Mouse (Mus musculus) B cell, adult 2 months (primary cell): ENCODE data around the gene Morn3.

ENCODE experiments used
- DNase-seq, 2 experiments: peaks; one replicate each; pipeline ENCODE4 v3.0.0; 2022

Gene Morn3

GRCm38 (mm10) chr5:122989551-122990330 lies 57.1 kb downstream of the Morn3 start, which contains the start of gene Kdm2b:
Kdm2b (minus strand) TSS chr5:122989823.
- DNase-seq = peak; percentile 48 to 51

GRCm38 (mm10) chr5:122989001-122989525 lies 57.8 kb downstream of the Morn3 start:
- peak; percentile 88 to 90 for DNase-seq

- peak; percentile 62 to 63 for DNase-seq
These were observed 58.6 kb downstream of the Morn3 start for GRCm38 (mm10) chr5:122988021-122988751.

GRCm38 (mm10) chr5:122987211-122988020 lies 59.4 kb downstream of the Morn3 start:
- peak; percentile 27 to 31 for DNase-seq

GRCm38 (mm10) chr5:122986091-122986493 lies 60.7 kb downstream of the Morn3 start:
- no peak for DNase-seq
